Mouse (Mus musculus): ENCODE results near the gene Masp1.

DNA sequence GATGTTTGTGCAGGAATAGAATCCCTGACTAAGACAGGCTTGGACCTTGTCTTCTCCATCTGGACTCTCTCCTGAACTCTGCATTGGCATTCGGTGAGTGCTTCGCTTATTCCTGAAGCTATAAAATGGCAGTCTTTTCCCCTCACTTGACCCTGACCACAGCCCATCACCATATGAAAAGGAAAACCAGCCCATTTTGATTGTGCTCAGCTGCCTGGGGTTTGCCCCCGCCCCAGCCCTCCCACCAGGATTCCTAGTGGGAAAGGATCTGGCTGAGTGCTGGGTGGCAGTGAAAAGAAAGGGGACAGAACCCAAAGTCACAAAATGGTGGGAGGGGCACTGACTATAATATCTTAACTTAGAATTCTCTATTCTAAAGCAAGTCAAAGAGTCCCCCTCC lies 38.4 kb downstream of the Masp1 start:
- TF ChIP-seq CTCF (IDR thresholded peaks at IDR 0.05; ENCODE audit: insufficient read depth, low read length) (no peak), POLR2A (IDR thresholded peaks at IDR 0.05; ENCODE audit: borderline replicate concordance, extremely low read depth, low read depth, low read length) (no peak)

Measured in lung, adult 2 months (tissue).